Mouse (Mus musculus): ENCODE data around the gene Tnr.

The Tnr gene

DNA sequence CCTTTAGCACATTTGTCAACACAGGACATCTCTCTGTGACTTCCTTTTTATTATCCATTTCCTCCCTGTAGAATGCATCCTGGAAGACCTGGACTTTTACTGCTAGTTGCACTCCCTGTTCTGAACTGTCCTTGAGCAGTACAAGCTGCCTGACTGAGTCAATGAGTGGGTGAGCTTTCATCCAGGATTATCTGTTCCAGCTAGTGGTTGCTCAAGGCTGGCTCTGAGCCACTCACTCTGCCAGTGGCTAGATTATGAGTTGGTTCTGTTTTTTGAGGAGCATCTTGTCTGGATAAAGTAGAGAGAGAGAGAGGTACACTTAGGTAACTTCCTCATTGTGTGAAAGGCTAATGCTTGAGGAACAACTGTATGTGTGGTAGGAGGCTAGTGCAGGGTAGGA is 14.0 kb downstream of the Tnr start:
- H3K36me3 ChIP-seq (ENCODE audit: control insufficient read depth, insufficient read depth, low read length, poor library complexity, severe bottlenecking) = no peaks in the 10 kb centered on the region
- no peaks in the 10 kb centered on the region for H3K27me3 ChIP-seq (ENCODE audit: control insufficient read depth, insufficient read depth, low read length, poor library complexity, severe bottlenecking)
- DNase-seq (ENCODE audit: low read depth, low spot score) = no peak

DNA sequence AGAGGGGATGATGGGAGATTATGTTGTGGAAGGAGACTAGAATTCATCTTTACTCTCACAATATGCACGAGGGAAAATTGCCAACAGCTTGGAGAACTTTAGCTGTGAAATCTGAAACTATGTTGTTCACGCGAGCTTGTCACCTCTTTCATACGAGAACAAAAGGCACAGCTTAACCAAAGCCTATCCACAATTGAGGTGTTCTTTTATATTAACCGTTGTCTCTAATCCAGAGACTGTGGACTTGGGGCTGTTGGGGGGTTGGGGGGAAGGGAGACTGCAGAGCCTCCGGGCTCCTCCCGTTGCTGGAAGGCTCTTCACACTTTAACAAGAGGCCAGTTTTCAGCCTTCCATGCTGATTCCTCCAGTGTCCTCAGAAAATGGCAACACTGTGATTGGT is 14.5 kb downstream of the Tnr start:
- H3K36me3 ChIP-seq (ENCODE audit: control insufficient read depth, insufficient read depth, low read length, poor library complexity, severe bottlenecking) = no peaks in the 10 kb centered on the region
- DNase-seq (ENCODE audit: low read depth, low spot score) = no peak
- H3K27me3 ChIP-seq (ENCODE audit: control insufficient read depth, insufficient read depth, low read length, poor library complexity, severe bottlenecking) = no peaks in the 10 kb centered on the region

DNA sequence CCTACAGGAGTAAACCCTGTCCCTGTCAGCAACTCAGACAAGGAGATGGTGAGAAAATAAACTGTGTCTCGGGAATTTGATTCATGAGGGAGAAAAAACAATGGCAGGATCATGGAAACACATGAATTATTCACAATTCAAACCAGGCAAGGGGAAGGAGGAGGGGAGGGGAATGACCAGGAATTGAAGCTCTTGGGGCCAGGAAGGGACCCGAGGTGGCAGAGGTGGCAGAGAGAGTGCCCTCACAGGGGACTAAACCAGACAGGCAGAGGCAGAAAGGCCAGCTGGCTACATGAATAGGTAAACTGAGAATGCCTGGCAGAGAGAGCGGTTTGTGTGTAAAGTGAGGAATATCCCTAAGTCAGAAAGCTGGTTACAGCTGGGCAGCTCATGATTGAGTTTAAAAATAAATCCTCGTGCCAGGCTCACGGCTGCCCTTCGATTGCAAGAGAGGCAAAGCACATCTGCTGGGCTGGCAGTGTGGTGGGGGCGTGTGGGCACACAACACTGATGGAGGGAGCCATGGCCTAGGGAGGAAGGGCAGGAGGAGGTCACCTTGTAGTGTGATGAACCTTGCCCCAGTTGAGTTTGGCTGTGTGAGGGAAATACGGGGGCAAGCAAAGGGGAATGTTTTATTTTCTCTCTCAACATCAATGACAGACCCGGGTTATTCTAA is 22.0 kb downstream of the Tnr start:
- DNase-seq (ENCODE audit: low read depth, low spot score) = no peak
- H3K27me3 ChIP-seq (ENCODE audit: control insufficient read depth, insufficient read depth, low read length, poor library complexity, severe bottlenecking) = no peaks in the 10 kb centered on the region

DNA sequence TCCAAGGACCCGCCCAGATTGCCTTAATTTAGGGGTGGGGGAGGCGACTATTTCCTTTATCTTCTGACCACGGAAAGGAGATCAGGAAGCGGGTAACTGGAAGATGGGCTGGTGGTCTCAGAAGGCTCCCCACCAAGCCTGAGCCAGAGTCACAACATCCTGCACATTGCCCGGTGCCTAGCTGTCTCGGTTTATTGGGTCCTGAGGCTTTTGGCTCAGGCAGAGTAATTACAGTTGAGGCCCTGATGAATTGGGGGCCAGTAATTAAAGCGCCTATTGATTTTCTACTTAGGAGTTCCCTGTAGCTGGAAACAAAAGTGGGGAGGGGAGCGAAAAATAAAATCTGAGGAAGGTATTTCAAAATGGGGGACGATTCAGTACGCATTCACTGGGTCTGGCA is 27.5 kb downstream of the Tnr start:
- no peaks in the 10 kb centered on the region for H3K27me3 ChIP-seq (ENCODE audit: control insufficient read depth, insufficient read depth, low read length, poor library complexity, severe bottlenecking)
- DNase-seq (ENCODE audit: low read depth, low spot score) = no peak
- no peaks in the 10 kb centered on the region for H3K36me3 ChIP-seq (ENCODE audit: control insufficient read depth, insufficient read depth, low read length, poor library complexity, severe bottlenecking)

More for the DNA sequence above, 22.0 kb downstream of the Tnr start:
- H3K36me3 ChIP-seq (ENCODE audit: control insufficient read depth, insufficient read depth, low read length, poor library complexity, severe bottlenecking) = no peaks in the 10 kb centered on the region

DNA sequence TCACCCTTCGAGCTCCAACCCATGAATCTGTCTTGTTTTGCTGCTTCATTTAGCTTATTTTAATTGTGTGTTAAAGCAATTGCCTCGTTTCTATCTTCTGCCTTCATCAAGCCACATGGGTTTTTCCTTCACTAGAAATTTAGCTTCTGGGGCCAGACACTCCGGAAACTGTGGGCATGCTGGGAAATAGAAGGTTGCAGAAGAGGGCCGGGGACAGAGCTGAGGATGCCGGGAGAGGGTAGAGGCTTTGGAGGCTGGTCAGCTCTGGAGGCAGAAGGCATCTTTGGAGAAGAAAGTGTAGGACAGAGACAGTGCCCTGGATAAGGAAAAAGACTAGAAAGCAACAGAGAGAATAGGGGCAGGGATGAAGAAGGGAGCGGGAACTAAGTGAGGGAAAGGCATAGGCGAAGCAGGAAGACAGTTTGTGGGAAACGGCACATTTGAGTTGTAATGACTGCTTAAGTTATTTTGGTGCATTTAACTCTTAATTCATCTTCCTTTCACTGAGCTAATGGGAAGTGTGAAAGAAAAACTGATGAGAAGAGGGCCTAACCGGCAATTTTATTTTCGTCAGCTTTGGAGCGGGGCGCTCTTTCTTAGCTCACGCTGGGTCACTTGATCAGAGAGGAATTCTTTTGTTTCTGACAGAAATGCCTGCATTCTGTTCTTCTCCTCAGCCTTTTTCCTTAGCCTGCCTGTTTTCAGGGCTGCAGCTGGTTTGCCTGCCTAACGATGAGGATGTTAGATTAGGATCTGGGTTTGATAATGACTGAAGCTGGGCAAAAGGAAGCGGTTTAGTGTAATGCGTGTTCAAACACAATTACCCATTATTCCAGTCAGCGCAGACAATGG is 28.2 kb downstream of the Tnr start:
- H3K27me3 ChIP-seq (ENCODE audit: control insufficient read depth, insufficient read depth, low read length, poor library complexity, severe bottlenecking) = no peaks in the 10 kb centered on the region; the same call in 1 of the 2 replicates
- no peaks in the 10 kb centered on the region for H3K36me3 ChIP-seq (ENCODE audit: control insufficient read depth, insufficient read depth, low read length, poor library complexity, severe bottlenecking)
- DNase-seq (ENCODE audit: low read depth, low spot score) = no peak

DNA sequence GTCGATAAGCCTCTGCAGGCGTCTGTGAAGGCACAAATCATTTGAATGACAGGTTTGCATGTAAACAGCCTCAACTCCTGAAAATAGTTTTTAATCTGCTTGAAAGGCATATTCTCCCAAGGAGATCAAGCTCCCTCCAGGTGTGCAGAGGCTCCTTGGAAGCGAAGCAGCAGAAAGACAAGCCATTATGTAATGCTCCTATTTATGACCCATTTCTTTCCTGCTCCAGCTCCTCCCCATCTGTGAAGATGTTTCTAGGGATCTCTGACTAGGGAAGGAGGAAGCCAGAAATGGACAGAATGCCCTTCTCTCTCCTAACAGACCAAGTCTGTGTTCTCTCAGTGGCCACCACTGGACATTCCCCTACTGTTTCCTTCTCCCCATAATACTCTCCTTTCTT is 38.0 kb downstream of the Tnr start:
- Histone ChIP-seq H3K36me3 (ENCODE audit: control insufficient read depth, insufficient read depth, low read length, poor library complexity, severe bottlenecking) (no peaks in the 10 kb centered on the region), H3K27me3 (ENCODE audit: control insufficient read depth, insufficient read depth, low read length, poor library complexity, severe bottlenecking) (no peaks in the 10 kb centered on the region; the same call in 1 of the 2 replicates)
- no peak for DNase-seq (ENCODE audit: low read depth, low spot score)

DNA sequence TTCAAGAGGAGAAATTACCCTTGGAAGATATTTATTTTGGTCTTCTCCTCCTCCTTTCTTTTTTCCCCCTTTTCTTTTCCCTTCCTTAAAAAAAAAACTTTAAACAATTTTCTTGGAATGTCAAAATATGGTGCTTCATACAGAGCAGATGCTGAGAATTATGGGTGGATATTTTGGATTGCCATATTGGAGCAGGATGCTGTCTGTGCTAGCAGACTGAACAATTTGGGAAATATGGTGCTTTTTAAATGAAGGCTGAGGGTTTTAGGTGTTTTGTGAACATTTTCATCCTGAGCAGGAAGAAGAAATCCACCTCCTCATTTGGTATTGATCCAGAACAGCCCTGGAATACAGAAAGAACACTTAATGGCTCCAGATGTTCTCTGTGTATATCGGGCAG is 41.6 kb downstream of the Tnr start:
- no peak for DNase-seq (ENCODE audit: low read depth, low spot score)
- Histone ChIP-seq H3K27me3 (ENCODE audit: control insufficient read depth, insufficient read depth, low read length, poor library complexity, severe bottlenecking) (no peaks in the 10 kb centered on the region), H3K36me3 (ENCODE audit: control insufficient read depth, insufficient read depth, low read length, poor library complexity, severe bottlenecking) (no peaks in the 10 kb centered on the region)

DNA sequence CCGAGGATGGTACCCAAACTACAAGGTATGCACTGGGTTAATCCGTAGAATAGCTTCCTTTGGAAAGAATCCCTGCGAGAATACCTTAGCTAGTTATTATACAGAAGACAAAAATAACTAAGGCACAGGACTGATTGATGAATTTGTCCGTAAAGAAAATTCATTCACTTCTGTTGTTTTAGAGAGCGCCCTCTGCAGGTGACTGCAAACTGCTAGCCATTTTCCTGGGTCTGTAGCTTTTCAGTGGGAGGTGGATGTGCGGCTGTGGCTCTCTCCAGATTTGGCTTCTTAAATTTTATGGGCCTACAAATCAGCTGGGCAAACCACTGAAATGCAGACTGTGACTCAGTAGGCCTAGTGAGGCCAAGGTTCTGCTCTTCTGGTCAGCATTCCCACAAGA is 42.5 kb downstream of the Tnr start:
- H3K36me3 ChIP-seq (ENCODE audit: control insufficient read depth, insufficient read depth, low read length, poor library complexity, severe bottlenecking) = no peaks in the 10 kb centered on the region
- no peaks in the 10 kb centered on the region for H3K27me3 ChIP-seq (ENCODE audit: control insufficient read depth, insufficient read depth, low read length, poor library complexity, severe bottlenecking)
- DNase-seq (ENCODE audit: low read depth, low spot score) = no peak

DNA sequence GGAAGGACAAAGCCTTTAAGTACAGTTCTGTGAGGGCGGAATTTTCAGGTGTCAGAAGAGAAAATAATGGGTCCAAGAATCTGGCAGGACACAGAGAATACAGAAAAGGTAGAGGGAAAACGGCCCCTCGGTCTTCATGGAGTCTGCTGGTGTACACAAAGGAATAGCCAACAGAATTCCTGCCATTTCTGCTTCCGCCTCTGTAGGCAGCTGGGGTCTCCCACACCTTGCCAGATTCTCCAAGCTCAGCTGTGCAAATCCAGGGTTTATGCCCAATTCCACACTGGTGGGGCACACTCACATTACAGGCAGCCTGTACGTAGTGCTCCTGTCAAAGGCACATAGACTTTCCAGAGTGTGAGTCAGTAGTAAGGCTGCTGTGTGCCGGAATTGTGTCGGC is 43.6 kb downstream of the Tnr start:
- DNase-seq (ENCODE audit: low read depth, low spot score) = no peak
- Histone ChIP-seq H3K36me3 (ENCODE audit: control insufficient read depth, insufficient read depth, low read length, poor library complexity, severe bottlenecking) (no peaks in the 10 kb centered on the region), H3K27me3 (ENCODE audit: control insufficient read depth, insufficient read depth, low read length, poor library complexity, severe bottlenecking) (no peaks in the 10 kb centered on the region)

DNA sequence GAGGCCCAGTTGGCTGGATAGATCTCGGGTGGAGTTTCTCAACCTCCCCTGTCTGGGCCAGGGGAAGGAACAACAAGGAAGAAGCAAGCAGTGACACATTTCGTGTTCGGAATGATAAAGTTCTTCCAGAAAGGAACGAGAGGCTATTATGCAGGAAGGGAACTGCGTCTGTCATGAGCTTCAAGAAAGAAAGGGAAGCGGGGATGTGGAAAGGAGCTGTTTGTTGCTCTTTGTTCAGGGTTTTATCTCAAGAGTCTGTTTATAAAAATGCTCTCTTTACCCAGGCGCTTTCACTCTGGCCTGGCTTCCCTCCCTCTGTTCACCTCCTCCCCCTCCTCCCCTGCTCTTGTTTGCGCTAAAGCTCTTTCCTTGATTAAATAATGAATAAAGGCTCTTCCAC is 46.7 kb downstream of the Tnr start:
- Histone ChIP-seq H3K27me3 (ENCODE audit: control insufficient read depth, insufficient read depth, low read length, poor library complexity, severe bottlenecking) (no peaks in the 10 kb centered on the region), H3K36me3 (ENCODE audit: control insufficient read depth, insufficient read depth, low read length, poor library complexity, severe bottlenecking) (no peaks in the 10 kb centered on the region)
- no peak for DNase-seq (ENCODE audit: low read depth, low spot score)

DNA sequence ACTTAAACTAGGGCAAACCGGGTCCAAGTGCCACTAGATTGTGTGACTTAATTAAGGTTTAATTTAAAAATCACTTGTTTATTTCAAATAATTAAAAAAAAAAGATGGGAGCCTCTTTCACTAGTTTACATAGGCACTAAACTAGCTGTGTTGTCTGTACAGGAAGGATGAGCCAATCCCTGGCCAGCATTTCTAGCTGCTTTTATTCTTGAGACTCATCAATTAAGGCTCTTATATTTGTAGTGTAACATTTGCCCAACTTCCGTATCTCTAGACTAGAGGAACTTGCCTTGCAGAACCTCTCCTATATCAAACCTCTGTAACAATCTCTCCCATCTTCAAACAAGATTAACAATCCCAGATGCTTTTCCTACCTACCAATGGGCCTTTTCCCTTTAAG is 47.3 kb downstream of the Tnr start:
- Histone ChIP-seq H3K36me3 (ENCODE audit: control insufficient read depth, insufficient read depth, low read length, poor library complexity, severe bottlenecking) (no peaks in the 10 kb centered on the region), H3K27me3 (ENCODE audit: control insufficient read depth, insufficient read depth, low read length, poor library complexity, severe bottlenecking) (no peaks in the 10 kb centered on the region)
- no peak for DNase-seq (ENCODE audit: low read depth, low spot score)

DNA sequence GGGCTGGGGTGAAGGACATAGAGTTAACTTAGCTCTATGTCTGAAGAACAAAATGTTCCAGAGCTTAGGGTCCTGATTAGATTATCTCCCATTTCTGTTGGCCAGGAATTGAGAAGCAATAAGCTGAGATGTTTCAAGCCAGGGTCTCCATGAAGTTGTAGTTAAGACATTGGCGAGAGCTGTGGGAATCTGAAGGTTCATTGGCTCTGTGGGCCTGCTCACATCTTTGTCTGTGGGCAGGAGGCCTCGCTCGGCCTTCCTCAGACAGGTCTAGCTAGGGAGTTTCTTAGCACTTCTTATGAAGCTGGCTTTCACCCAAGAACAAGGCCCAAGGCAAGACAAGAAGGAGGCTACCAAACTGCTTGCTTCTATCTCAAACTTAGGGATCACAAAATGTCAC is 48.4 kb downstream of the Tnr start:
- no peak for DNase-seq (ENCODE audit: low read depth, low spot score)
- Histone ChIP-seq H3K27me3 (ENCODE audit: control insufficient read depth, insufficient read depth, low read length, poor library complexity, severe bottlenecking) (no peaks in the 10 kb centered on the region), H3K36me3 (ENCODE audit: control insufficient read depth, insufficient read depth, low read length, poor library complexity, severe bottlenecking) (no peaks in the 10 kb centered on the region)

DNA sequence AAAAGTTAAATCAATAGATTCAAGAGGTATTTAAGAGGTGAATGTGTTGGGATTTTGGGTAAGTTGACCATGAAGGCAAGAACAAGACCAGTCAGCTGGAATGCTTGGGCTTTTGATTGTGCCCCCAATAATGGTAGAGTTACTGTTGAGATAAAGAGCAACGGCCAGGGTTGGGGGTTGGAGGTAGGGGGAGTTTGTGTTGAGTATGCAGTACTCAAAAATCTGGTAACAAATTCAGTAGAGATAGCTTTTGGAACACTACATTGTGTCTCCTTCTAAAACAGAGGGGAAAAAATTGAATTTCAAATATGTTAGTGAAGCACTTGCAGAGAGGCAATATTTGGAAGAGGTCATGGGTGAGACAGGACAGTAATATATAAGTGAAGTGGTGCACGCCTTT is 49.5 kb downstream of the Tnr start:
- no peak for DNase-seq (ENCODE audit: low read depth, low spot score)
- Histone ChIP-seq H3K36me3 (ENCODE audit: control insufficient read depth, insufficient read depth, low read length, poor library complexity, severe bottlenecking) (no peaks in the 10 kb centered on the region), H3K27me3 (ENCODE audit: control insufficient read depth, insufficient read depth, low read length, poor library complexity, severe bottlenecking) (no peaks in the 10 kb centered on the region)

DNA sequence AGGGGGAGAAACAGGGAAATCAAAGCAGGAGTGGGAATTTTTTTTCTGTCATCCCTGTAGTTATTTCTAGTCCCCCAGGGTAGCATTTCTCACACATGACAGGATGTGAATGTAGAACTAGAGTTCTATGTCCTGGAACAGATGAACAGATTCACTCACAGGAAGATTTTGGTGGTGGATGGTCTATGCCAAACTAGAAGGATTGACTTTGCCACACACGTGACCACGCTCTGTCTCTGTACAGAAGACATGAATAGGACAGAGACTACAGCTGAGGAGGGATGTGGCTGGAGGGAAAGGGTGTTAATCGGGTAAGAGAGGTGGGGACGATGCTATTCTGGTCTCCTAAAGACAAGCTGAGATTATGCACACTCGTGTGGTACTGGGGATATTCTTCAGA is 51.1 kb downstream of the Tnr start:
- Histone ChIP-seq H3K36me3 (ENCODE audit: control insufficient read depth, insufficient read depth, low read length, poor library complexity, severe bottlenecking) (no peaks in the 10 kb centered on the region), H3K27me3 (ENCODE audit: control insufficient read depth, insufficient read depth, low read length, poor library complexity, severe bottlenecking) (no peaks in the 10 kb centered on the region)
- no peak for DNase-seq (ENCODE audit: low read depth, low spot score)

DNA sequence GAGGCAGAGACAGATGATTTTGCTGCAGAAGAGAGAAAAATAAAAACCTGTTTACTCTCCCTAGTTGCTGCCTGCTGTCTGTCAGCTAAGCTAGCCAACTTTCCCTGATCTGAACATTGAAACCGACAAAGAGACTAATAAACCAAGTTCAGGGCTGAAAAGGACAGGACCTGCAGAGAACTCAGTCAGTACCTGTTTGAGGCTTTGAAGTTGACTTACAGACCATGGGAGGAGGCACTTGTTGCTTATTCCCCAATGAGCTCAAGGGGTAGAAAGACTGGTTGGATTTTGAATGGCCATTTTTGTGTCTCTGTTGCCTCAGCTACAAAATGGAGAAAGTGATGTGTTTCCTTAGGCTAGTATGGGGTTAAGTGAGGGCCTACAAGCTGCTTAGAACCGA is 52.7 kb downstream of the Tnr start:
- no peak for DNase-seq (ENCODE audit: low read depth, low spot score)
- Histone ChIP-seq H3K36me3 (ENCODE audit: control insufficient read depth, insufficient read depth, low read length, poor library complexity, severe bottlenecking) (no peaks in the 10 kb centered on the region), H3K27me3 (ENCODE audit: control insufficient read depth, insufficient read depth, low read length, poor library complexity, severe bottlenecking) (no peaks in the 10 kb centered on the region)

Data from splenic B cell, adult 2 months (primary cell).